Mouse (Mus musculus) hindbrain, embryonic 12.5 days (tissue): Measurements from ENCODE around the gene Cd248. TPM values are rescaled to one million over a fixed set of nuclear protein-coding genes. Genes with fewer than 3 reads are reported as not detected.

Experiments
- ATAC-seq: fragments of 200-750 bp; cut with Nextera tagmentation; 2 replicates; pipeline ENCODE4 v1.8.0; 2017; ENCODE audit warnings: moderate TSS enrichment; ENCODE audit not compliant: low FRiP score
- H3K27ac ChIP-seq: fragments of 300-500 bp; sonication (generic); 2 replicates; pipeline ENCODE4 v1.5.1; 2016; ENCODE audit warnings: mild to moderate bottlenecking
- H3K27me3 ChIP-seq: fragments of 300-500 bp; sonication (generic); 2 replicates; pipeline ENCODE4 v1.6.1; 2016; ENCODE audit warnings: mild to moderate bottlenecking
- H3K36me3 ChIP-seq: fragments of 300-500 bp; sonication (generic); 2 replicates; pipeline ENCODE4 v1.6.1; 2016; ENCODE audit warnings: mild to moderate bottlenecking
- H3K4me1 ChIP-seq: fragments of 300-500 bp; sonication (generic); 2 replicates; pipeline ENCODE4 v1.6.1; 2016
- H3K4me2 ChIP-seq: fragments of 300-500 bp; sonication (generic); replicated peaks from 2 replicates; pipeline ENCODE4 v1.6.1; 2016; ENCODE audit warnings: mild to moderate bottlenecking
- H3K4me3 ChIP-seq: fragments of 300-500 bp; sonication (generic); 2 replicates; pipeline ENCODE4 v1.5.1; 2016; ENCODE audit warnings: mild to moderate bottlenecking
- H3K9ac ChIP-seq: fragments of 300-500 bp; sonication (generic); 2 replicates; pipeline ENCODE4 v1.6.1; 2016; ENCODE audit warnings: mild to moderate bottlenecking, moderate library complexity
- H3K9me3 ChIP-seq: fragments of 300-500 bp; sonication (generic); replicated peaks from 2 replicates; pipeline ENCODE4 v1.6.1; 2016; ENCODE audit warnings: mild to moderate bottlenecking
- WGBS: fragments of 180-500 bp; shearing (Covaris S2); methylation state at CpG from one replicate; pipeline ENCODE4 v1.1.7; 2016; 5-methylcytosine and 5-hydroxymethylcytosine counted together
- polyA plus RNA-seq: library from polyadenylated mRNA; unstranded; fragments of >200 nt; fragmentation: Nextera tagmentation; extraction: Ambion mirVana; gene quantifications from 2 replicates; pipeline ENCODE4 v1.2.1, GENCODE M21; 2016

Gene Cd248
- polyA plus RNA-seq, 1 experiment from 2014 or later, result 32.0 TPM

- Histone ChIP-seq H3K27ac (no peak overlapping the region), H3K36me3 (no peaks in the 10 kb centered on the region), H3K9me3 (no peaks in the 10 kb centered on the region), H3K4me3 (no peak overlapping the region), H3K4me2 (0 out of 2 replicates have a peak overlapping the region, but pooled peaks have one; percentile 15), H3K9ac (no peak overlapping the region), H3K4me1 (peaks cover 40% of the 10 kb centered on the region), H3K27me3 (peaks cover 47% of the 10 kb centered on the region)
- peak; percentile 24; the same call in 1 of the 2 replicates for ATAC-seq
- 14% methylated on average over 6 of the region's 6 CpGs for WGBS
Measured at GRCm38 (mm10) chr19:5056251-5056650, 11.6 kb upstream of the Cd248 start.

- no peak overlapping the region for H3K27ac ChIP-seq
- H3K4me2 ChIP-seq, result no peak overlapping the region
- no peak overlapping the region for H3K9ac ChIP-seq
- ATAC-seq, result no peak
- 24% methylated on average over 16 of the region's 16 CpGs for WGBS
- no peaks in the 10 kb centered on the region for H3K36me3 ChIP-seq
- peaks cover 28% of the 10 kb centered on the region for H3K27me3 ChIP-seq
- peaks cover 31% of the 10 kb centered on the region for H3K4me1 ChIP-seq
- H3K9me3 ChIP-seq, result no peaks in the 10 kb centered on the region
- no peak overlapping the region for H3K4me3 ChIP-seq
Measured at GRCm38 (mm10) chr19:5057876-5058775, 9.8 kb upstream of the Cd248 start.

DNA sequence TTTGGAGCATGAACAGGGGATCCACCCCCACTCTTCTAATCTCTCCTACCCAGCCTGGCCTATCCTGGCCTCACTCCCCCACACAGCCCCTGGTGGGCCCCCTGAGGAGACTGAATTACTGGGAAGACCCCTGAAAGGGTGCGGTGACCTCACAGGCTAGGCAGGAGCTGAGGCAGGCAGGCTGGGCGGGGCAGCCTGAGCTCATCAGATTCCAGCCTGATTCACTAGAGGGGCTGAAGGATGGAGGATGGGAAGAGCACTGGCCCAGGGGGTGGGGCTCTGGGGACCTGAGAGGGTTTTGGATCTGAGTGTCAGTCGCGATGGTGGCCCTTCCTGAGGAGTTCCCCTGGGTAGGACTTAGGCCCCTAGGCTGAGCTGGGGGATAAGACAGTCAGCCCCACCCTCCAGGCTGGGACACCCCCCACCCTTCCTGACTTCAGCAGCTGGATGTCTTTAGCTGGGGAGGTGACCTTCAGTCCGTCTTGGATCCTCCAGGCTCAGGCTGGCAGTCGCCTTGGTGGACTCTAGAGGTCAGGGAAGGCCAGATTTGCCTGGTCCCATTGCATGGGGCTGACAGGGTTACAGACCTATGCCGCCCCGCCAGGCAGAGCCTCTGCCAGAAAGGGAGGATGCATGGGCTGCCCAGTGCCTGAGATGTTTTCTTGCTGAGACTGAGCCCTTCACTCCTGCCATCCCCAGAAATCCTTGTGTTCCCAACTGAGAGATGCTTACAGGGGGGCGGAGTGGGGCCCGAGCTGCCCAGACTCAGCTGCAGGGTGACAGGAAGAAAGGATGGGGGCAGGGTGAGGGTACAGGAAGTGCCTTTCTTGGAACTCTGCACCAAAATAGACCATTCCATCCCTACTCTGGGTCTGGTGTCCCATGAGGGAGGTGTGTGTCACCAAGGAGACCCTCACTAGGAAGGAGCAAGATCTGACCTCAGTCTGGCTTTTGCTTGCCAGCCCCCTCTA lies 8.8 kb upstream of the Cd248 start:
- Histone ChIP-seq H3K4me3 (no peak overlapping the region), H3K36me3 (no peaks in the 10 kb centered on the region), H3K4me2 (no peak overlapping the region), H3K9me3 (no peaks in the 10 kb centered on the region), H3K27me3 (peaks cover 19% of the 10 kb centered on the region), H3K4me1 (peaks cover 31% of the 10 kb centered on the region), H3K27ac (no peak overlapping the region), H3K9ac (no peak overlapping the region)
- 0 out of 2 replicates have a peak, but pooled peaks have one; percentile 18 for ATAC-seq
- WGBS, result 16% methylated on average over 10 of the region's 10 CpGs

DNA sequence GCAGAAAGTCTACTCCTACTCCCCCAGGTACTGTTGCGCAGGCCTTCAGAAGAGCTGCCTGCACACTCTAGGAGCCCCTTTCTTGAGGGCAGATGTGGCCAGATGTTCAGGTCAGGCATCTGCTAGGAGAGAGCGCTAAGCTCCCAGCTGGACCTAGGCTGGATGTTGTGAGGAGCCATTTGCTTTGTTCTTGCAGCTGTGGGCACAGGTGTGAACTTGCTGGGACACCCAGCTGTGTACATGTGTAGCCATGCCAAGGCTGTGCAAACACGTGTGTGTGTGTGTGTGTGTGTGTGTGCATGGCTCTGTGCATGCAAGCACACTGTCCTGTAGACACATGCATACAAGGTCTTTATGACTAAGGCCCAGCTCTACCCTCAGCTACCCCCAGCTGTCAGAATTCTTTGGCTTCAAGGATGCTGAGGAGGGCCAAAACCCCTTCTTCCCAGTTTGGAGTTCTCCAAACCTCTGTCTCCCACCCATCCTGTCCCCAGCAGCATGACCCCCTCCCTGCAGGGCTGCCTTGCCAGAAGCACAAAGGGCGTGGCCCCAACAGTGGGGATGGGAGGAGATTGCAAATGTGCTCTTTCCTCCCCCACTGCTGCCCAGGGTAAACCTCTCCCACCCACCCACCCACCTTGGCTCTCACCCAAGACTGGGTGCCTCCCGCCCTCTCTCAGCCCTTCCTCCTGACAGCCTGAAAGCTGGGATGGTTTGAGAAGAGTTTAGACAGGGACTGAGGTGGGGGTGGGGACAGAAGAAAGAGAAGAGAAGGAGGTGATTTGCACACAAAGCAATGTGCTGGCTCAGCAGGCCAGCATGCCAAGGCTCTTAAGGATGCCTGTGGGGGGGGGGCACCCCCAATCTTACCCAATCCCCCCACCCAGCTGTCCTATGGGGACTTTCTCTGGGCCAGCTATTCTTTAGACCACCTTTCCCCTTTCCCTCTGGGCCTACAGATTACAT lies 7.2 kb upstream of the Cd248 start:
- peaks cover 7% of the 10 kb centered on the region; the same call in 1 of the 2 replicates for H3K27me3 ChIP-seq
- H3K36me3 ChIP-seq, result no peaks in the 10 kb centered on the region
- H3K27ac ChIP-seq, result no peak overlapping the region
- ATAC-seq, result no peak
- no peak overlapping the region for H3K4me2 ChIP-seq
- WGBS, result 37% methylated on average over 5 of the region's 5 CpGs
- no peak overlapping the region for H3K4me3 ChIP-seq
- H3K9ac ChIP-seq, result peak overlapping the region; percentile 32; the same call in 1 of the 2 replicates
- peaks cover 36% of the 10 kb centered on the region for H3K4me1 ChIP-seq
- no peaks in the 10 kb centered on the region for H3K9me3 ChIP-seq

- WGBS, result 95% methylated on average over 5 of the region's 5 CpGs
- H3K4me1 ChIP-seq, result peaks cover 38% of the 10 kb centered on the region
- H3K9me3 ChIP-seq, result no peaks in the 10 kb centered on the region
- no peak overlapping the region for H3K4me2 ChIP-seq
- ATAC-seq, result no peak
- H3K36me3 ChIP-seq, result no peaks in the 10 kb centered on the region
- H3K27me3 ChIP-seq, result peaks cover 10% of the 10 kb centered on the region
- no peak overlapping the region for H3K27ac ChIP-seq
- H3K4me3 ChIP-seq, result no peak overlapping the region
- H3K9ac ChIP-seq, result no peak overlapping the region
Measured at GRCm38 (mm10) chr19:5062041-5062440, 5.8 kb upstream of the Cd248 start.

DNA sequence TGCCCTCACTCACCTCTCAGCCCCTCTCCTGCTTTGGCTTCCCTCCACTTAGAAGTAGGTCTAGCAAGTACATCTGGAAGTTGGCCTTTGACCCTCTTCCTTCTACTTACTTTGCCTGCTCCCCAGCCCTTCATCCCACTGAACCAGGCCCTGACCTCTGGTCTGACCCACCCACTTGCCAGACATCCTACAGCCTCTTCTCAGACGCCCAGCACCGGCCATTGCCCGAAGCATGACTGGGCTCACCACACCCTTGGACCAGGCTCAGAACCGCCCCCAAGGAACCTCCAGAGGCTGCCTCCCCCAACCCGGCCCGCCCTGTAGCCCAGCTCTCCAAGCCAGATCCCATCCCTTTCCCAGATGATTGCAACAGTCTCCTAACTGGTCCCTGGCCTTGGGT lies 5.4 kb upstream of the Cd248 start:
- WGBS, result 74% methylated on average over 6 of the region's 6 CpGs
- ATAC-seq, result no peak
- peaks cover 42% of the 10 kb centered on the region for H3K4me1 ChIP-seq
- no peak overlapping the region for H3K9ac ChIP-seq
- no peaks in the 10 kb centered on the region for H3K36me3 ChIP-seq
- H3K4me3 ChIP-seq, result no peak overlapping the region
- peaks cover 15% of the 10 kb centered on the region for H3K27me3 ChIP-seq
- H3K9me3 ChIP-seq, result no peaks in the 10 kb centered on the region
- H3K27ac ChIP-seq, result no peak overlapping the region
- no peak overlapping the region for H3K4me2 ChIP-seq

- no peak overlapping the region for H3K9ac ChIP-seq
Measured at GRCm38 (mm10) chr19:5065104-5065503, 2.8 kb upstream of the Cd248 start.

DNA sequence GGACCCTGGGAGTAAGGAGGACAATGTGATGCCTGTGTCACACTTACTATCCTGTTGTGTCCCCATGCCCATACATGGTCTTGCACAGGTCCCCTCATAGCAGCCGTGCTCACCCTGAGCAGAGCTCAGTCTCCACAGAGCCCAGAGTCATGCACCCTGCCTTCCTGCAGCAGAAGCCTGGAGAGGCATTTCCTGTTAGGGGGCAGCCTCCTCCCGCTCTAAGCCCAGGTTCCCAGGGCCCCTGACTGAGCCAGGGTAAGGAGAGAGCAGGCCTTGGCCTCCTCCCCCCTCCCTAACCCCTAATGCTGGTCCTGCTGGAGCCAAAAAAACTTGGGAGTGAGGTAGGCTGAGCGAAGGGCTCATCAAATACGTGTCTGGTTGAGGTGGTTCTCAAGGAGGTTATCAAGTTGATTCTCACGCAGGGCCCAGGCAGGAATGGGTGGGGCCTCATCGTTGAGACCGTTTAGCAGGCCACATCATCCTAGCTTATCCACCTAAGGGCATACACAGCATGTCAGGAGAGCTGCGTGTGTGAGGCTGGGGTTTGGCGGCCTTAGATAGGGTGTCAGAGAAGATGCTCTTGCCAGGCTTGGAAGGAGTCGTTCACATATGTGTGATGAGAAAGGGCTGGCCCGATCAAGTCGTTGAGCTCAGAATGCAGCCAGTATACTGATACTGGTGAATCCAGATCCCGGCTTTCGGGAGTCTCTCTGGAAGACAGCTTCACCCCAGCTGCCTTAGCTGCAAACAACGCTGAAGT lies 658 bp upstream of the Cd248 start:
- Histone ChIP-seq H3K4me1 (peaks cover 56% of the 10 kb centered on the region), H3K9me3 (no peaks in the 10 kb centered on the region), H3K36me3 (no peaks in the 10 kb centered on the region), H3K4me2 (peak overlapping the region; percentile 85), H3K9ac (peak overlapping the region; percentile 47), H3K27me3 (peaks cover 37% of the 10 kb centered on the region), H3K4me3 (peak overlapping the region; percentile 37), H3K27ac (peak overlapping the region; percentile 6; the same call in 1 of the 2 replicates)
- ATAC-seq, result no peak
- WGBS, result 15% methylated on average over 15 of the region's 15 CpGs

More at GRCm38 (mm10) chr19:5065104-5065503, 2.8 kb upstream of the Cd248 start:
- no peak overlapping the region for H3K4me3 ChIP-seq
- ATAC-seq, result no peak
- no peaks in the 10 kb centered on the region for H3K9me3 ChIP-seq
- WGBS, result 72% methylated on average over 7 of the region's 7 CpGs
- H3K27ac ChIP-seq, result no peak overlapping the region
- H3K27me3 ChIP-seq, result peaks cover 34% of the 10 kb centered on the region
- no peaks in the 10 kb centered on the region for H3K36me3 ChIP-seq
- peaks cover 48% of the 10 kb centered on the region for H3K4me1 ChIP-seq
- no peak overlapping the region for H3K4me2 ChIP-seq

GRCm38 (mm10) chr19:5068570-5069234 lies 824 bp downstream of the Cd248 start:
- Histone ChIP-seq H3K27ac (no peak overlapping the region), H3K27me3 (peaks cover 38% of the 10 kb centered on the region), H3K9me3 (no peaks in the 10 kb centered on the region), H3K36me3 (no peaks in the 10 kb centered on the region), H3K4me2 (peak overlapping the region; percentile 85), H3K9ac (peak overlapping the region; percentile 47), H3K4me3 (peak overlapping the region; percentile 37), H3K4me1 (peaks cover 62% of the 10 kb centered on the region)
- no peak for ATAC-seq
- WGBS, result 35% methylated on average over 21 of the region's 21 CpGs

DNA sequence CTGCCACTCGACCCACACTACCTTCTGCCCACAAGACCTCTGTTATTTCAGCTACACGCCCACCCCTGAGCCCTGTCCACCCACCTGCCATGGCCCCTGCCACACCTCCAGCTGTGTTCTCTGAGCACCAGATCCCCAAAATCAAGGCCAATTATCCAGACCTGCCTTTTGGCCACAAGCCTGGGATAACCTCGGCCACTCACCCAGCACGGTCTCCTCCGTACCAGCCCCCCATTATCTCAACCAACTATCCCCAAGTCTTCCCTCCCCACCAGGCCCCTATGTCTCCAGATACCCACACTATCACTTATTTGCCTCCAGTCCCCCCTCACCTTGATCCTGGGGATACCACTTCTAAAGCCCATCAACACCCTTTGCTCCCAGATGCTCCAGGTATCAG lies 1.6 kb downstream of the Cd248 start:
- H3K27me3 ChIP-seq, result peaks cover 46% of the 10 kb centered on the region
- 0 out of 2 replicates have a peak overlapping the region, but pooled peaks have one; percentile 32 for H3K9ac ChIP-seq

More for the DNA sequence above, 1.6 kb downstream of the Cd248 start:
- no peak overlapping the region for H3K27ac ChIP-seq
- H3K4me1 ChIP-seq, result peaks cover 62% of the 10 kb centered on the region
- WGBS, result 72% methylated on average over 5 of the region's 5 CpGs
- 0 out of 2 replicates have a peak overlapping the region, but pooled peaks have one; percentile 37 for H3K4me3 ChIP-seq
- ATAC-seq, result no peak
- peak overlapping the region; percentile 85 for H3K4me2 ChIP-seq
- no peaks in the 10 kb centered on the region for H3K9me3 ChIP-seq
- H3K36me3 ChIP-seq, result no peaks in the 10 kb centered on the region
